Mouse (Mus musculus) left cerebral cortex, postnatal 25 days (tissue): Measurements from ENCODE around the gene Zfp365. TPM values are rescaled to one million over a fixed set of nuclear protein-coding genes. Genes with fewer than 3 reads are reported as not detected.

Experiments used
- DNase-seq, 2 experiments: peaks; one replicate each; pipeline ENCODE4 v3.0.0; 2022; ENCODE audit warnings: low spot score in 2 of 2, mixed read lengths in 1 of 2
- intact Hi-C: fragments of 180-260 bp; cut with DNase I; formaldehyde crosslinking; loops from one replicate; pipeline ENCODE4 v1.15.1; 2025
- total RNA-seq, 2 experiments: library from RNA; stranded (reverse); gene quantifications; 2 replicates each; pipeline ENCODE4 v1.2.3; 2021

Zfp365 gene
- total RNA-seq: 100 to 1,000 TPM; 440 to 454 TPM

- intact Hi-C loops: loop anchor here (5.0 to 10.0 kb wide), 2 partner anchors 45 to 72 kb away; no protein-coding TSS in a partner anchor
- peak; percentile 85 to 94 for DNase-seq
Observed at GRCm38 (mm10) chr10:67912337-67912776, at the start of gene Zfp365. Gene Zfp365 (minus strand): TSS chr10:67912662.

- intact Hi-C loops: no loop called here
- no peak for DNase-seq
Observed at GRCm38 (mm10) chr10:67959982-67960381, 47.5 kb upstream of the Zfp365 start.

DNA sequence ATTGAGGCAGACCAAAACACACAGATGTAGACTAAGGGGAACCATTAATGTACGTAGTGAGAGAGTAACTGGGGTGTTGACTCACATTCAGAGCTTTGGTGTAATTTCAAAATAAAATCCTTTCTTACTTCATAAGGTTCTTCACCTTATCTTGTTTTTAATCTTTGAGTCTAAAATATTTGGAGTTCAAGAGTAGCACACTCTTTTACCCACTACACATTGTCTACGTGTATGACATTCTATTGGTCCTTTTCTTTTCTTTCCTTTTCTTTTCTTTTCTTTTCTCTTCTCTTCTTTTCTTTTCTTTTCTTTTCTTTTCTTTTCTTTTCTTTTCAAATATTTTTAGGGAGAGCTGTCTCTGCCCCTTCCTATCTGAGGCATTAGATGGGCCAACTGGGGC lies 43.5 kb upstream of the Zfp365 start:
- DNase-seq: no peak
- intact Hi-C loops: no loop called here

DNA sequence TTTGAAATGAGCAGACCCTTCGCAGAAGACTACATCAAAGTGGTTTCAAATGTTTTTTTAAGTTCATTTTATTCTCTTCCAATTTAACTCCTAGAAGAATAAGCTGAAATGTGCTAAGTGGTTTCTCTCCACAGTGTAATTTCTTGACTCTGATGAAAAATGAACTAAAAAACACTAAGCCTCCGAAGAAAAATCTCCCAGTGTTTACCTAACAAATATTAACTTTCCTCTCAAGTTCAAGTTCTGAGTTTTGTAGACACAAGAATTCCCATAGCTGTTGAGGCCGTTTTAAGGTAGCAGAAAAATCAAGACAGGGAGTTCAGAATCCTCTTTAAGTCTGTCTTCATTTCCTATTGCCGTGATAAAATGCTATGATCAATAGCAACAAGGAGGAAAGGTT lies 39.2 kb upstream of the Zfp365 start:
- intact Hi-C loops: no loop called here
- no peak for DNase-seq

DNA sequence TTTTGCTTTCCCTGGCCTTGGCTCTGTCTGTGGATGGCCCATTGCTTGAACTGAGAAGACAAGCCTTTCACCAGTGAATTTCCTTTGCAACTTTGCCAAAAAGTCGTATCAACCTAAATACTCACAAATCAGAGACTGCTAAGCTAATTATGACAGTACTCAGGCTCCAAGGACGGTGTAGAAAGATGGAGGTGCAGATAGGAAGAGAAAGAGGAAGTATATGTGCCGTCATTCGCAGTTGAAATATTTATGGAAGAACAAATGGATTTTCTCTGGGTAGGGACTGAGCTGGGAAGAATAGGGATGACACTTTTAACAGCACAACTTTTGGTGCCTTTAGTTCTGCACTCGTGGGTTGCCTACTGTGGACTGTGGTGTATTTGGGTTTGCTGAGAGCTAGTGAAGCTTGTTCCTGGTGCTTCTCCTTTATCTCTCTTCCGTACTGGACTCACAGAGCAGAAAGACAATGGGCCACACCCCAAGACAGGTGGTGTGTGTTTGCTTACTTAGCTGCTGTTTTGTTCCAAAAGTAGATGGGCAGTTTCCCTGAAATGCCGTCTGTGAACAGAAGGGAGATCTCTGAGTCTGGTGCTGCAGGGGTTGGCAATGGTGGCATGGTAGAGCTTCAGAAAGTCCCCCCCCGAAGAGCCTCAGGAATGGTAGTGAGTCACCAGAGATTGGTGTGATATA lies 37.7 kb upstream of the Zfp365 start:
- intact Hi-C loops: no loop called here
- no peak for DNase-seq

DNA sequence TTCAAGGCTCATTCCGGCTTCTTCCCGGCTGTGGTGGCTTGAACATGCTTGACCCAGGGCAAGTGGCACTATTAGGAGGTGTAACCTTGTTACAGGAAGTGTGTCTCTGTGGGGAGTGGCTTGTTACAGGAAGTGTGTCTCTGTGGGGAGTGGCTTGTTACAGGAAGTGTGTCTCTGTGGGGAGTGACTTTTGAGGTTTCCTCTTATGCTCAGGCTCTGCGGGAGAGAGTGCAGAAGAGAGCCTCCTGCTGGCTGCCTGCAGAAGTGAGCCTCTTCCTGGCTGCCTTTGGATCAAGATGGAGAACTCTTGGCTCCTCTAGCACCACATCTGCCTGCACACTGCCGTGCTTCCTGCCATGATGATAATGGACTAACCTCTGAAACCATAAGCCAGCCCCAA lies 31.1 kb upstream of the Zfp365 start:
- intact Hi-C loops: no loop called here

GRCm38 (mm10) chr10:67939546-67939945 lies 27.1 kb upstream of the Zfp365 start:
- peak in 1 of 2 experiments; percentile 54 for DNase-seq
- intact Hi-C loops: no loop called here

More for the DNA sequence above, 31.1 kb upstream of the Zfp365 start:
- no peak for DNase-seq

GRCm38 (mm10) chr10:67937775-67938174 lies 25.3 kb upstream of the Zfp365 start:
- intact Hi-C loops: no loop called here
- no peak for DNase-seq

GRCm38 (mm10) chr10:67936944-67937343 lies 24.5 kb upstream of the Zfp365 start:
- intact Hi-C loops: no loop called here
- no peak for DNase-seq

DNA sequence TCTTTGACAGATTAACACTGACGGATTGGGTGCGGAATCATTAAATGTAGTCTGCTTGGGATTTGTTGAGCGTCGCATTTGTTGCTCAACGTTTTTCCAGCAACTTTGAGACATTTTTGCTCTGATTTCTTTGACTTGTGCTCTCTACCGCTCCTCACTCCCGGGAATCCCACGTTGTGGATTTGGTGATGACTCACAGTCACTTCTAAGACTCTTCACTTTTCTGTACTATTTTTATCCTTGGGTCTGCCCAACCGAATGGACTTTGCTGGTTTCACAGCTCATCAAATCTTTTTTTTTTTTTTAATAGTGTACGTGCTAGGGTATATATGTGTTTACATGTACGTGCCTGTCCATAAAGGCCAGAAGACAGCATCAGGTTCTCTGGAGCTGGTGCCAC lies 20.3 kb upstream of the Zfp365 start:
- intact Hi-C loops: loop anchor here (5.0 kb wide), 2 partner anchors 45 to 65 kb away; partner anchors contain the start of gene Rtkn2
- peak in 1 of 2 experiments; percentile 51 for DNase-seq

DNA sequence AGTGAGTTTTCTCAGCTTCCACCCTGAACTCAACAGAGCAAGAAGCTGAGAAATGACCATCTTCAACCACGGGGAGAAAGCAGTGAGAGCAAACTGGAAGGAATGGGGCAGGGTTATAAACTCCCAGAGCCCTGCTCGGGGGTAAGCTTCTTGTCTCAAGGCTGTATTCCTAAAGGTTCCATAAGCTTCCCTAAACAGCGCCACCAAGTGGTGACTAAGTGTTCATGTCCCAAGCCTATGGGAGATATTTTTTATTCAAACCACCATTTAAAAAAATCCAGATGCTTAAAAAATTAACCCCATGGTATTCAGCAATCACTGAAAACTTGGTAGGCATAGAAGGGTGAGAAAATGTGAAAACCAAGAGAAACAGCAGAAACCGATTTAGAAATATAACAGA lies 18.9 kb upstream of the Zfp365 start:
- intact Hi-C loops: loop anchor here (5.0 kb wide), 2 partner anchors 46 to 64 kb away; partner anchors contain the start of gene Rtkn2
- DNase-seq: no peak

GRCm38 (mm10) chr10:67928584-67928983 lies 16.1 kb upstream of the Zfp365 start:
- no peak for DNase-seq
- intact Hi-C loops: no loop called here

DNA sequence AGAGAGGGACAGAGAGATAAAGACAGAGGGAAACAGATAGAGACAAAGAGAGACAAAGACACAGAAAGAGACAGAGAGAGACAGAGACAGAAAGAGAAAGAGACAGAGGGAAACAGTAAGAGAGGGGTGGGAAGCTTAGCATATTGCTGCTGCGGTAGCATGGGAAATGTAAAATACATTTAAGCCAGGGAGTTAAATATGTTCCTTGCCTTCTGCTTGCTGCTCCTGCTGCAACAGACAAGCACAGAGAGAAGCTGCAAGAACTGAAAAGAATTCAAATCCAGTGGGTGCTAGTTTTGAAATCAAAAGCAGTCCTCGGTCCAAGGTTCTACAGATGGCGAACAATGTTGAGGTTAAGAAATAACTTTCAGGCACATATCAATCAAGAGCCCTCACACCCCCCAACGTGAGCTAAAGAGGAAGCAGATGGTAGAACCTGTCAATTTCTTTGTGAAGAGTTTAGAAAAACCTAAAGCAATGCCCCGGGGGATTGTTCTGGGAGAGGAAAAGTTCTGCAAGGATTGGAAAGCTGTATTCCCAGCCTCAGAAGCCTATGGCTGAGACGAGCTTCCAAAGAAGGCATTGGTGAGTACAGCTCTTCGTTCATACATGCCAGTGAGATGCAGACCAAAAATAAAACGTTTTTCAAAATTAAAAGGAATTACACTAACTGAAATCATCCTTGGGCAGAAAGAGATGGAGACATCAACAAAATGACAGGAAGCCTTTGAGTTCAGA lies 15.4 kb upstream of the Zfp365 start:
- intact Hi-C loops: no loop called here
- DNase-seq: peak in 1 of 2 experiments; percentile 73

- DNase-seq: no peak
- intact Hi-C loops: no loop called here
Observed at GRCm38 (mm10) chr10:67924030-67924429, 11.6 kb upstream of the Zfp365 start.

- no peak for DNase-seq
- intact Hi-C loops: no loop called here
Observed at GRCm38 (mm10) chr10:67921777-67922176, 9.3 kb upstream of the Zfp365 start.

- intact Hi-C loops: loop anchor here (10.0 kb wide), 1 partner anchor 65 kb away; no protein-coding TSS in a partner anchor
Observed at GRCm38 (mm10) chr10:67919706-67920105, 7.2 kb upstream of the Zfp365 start.

GRCm38 (mm10) chr10:67918194-67918899 lies 5.9 kb upstream of the Zfp365 start:
- peak; percentile 73 to 92 for DNase-seq
- intact Hi-C loops: loop anchor here (10.0 kb wide), 1 partner anchor 66 kb away; no protein-coding TSS in a partner anchor

More at GRCm38 (mm10) chr10:67919706-67920105, 7.2 kb upstream of the Zfp365 start:
- no peak for DNase-seq

DNA sequence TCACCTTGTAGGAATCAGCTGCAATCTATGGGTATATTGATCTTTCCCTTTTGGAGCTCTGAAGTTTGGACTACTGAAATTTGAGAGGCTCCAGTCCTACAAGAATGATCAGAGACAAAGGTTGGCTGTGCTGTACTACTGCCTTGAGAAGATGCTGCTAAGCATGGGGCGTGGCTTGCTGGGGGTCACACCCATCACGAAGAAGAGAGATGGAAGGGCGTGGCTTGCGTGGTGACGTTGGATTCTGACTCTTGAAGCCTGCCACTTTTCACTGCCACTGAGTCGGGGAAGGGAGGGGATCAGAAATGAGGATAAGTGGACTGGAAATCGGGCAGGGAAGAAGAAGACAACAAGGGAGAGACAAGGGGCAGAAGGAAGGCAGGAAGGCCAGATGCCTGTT lies 4.9 kb upstream of the Zfp365 start:
- DNase-seq: no peak
- intact Hi-C loops: loop anchor here (10.0 kb wide), 1 partner anchor 67 kb away; no protein-coding TSS in a partner anchor

DNA sequence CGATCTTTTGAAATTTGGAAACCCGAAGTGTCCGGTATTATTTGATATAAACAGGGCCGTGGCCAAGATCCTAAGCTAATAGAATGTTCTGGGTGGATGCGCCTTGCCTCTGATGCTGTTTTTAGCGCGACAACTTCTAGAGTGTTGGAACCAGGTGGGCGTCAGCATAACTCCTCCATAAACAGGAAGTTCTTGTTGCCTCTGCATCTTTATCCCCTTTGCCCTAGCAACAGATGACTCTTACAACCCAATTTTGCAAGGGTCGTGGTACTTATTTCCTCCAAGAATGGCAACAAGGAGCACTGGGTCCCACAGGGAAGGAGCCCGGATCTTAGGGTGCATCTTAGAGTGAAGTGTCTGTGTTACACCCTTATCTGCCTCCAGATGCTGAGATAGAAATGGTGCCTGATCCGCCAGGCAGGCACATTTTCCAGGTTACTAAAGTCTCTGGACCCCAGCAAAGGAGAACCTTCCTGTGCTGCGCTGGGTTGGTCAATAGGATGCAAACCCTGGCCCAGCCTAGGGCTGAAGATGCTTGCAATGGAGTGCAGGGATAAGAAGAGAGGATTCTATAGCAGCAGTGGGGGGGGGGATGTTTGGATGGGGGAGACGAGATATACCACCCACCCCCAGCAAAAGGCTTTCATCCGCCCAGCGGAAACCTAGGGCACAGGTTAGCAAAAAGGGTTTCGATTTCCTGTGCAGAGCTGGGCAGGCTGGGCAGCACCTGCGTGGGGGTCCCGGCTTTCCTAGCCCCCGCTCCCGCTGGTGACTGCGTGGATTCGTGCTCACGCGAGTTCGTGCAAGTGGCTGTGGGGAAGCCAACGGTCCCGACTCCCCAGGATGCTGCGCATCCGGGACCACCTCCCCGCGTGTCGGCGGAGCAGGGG lies 770 bp downstream of the Zfp365 start:
- intact Hi-C loops: loop anchor here (5.0 to 10.0 kb wide), 2 partner anchors 44 to 73 kb away; no protein-coding TSS in a partner anchor
- DNase-seq: peak in 1 of 2 experiments; percentile 72
